8 mouse cellular contexts compared by ENCODE assay signal in genomic region chr14:54228501-54228900, GRCm38 (mm10). TPM values are rescaled to one million over a fixed set of nuclear protein-coding genes. Genes with fewer than 3 reads are reported as not detected.
DNase-seq lines count a peak whose midpoint lies in the region; ATAC-seq and TF ChIP-seq lines count a peak whose summit lies in the region.

No protein-coding gene starts in this region.

- H3K27ac ChIP-seq in heart, postnatal 0 days (ENCODE audit: low read depth) = peak overlapping the region; percentile 72; the same call in 1 of the 2 replicates
- H3K27ac ChIP-seq in MEL (ENCODE audit: control insufficient read depth, low read depth, low read length) = no peak overlapping the region
- peak overlapping the region; percentile 77 for H3K27ac ChIP-seq in hindbrain, embryonic 10.5 days
- H3K27ac ChIP-seq in midbrain, embryonic 10.5 days (replicated peaks) = peak overlapping the region; percentile 83

- H3K27me3 ChIP-seq in heart, postnatal 0 days (ENCODE audit: control insufficient read depth, insufficient read depth, low read length) = no peaks in the 10 kb centered on the region
- no peaks in the 10 kb centered on the region for H3K27me3 ChIP-seq in MEL (ENCODE audit: control insufficient read depth in 1 of 2, insufficient read depth in 2 of 2, low read length in 2 of 2)
- peaks cover 11% of the 10 kb centered on the region; the same call in 1 of the 2 replicates for H3K27me3 ChIP-seq in hindbrain, embryonic 10.5 days (ENCODE audit: insufficient read depth, poor library complexity, severe bottlenecking)
- H3K27me3 ChIP-seq in midbrain, embryonic 10.5 days (ENCODE audit: low read depth, poor library complexity, severe bottlenecking) = peaks cover 7% of the 10 kb centered on the region

- H3K9ac ChIP-seq in heart, postnatal 0 days (replicated peaks; ENCODE audit: low read depth, low read length) = peak overlapping the region; percentile 28; the same call in 1 of the 2 replicates
- H3K9ac ChIP-seq in MEL (ENCODE audit: control insufficient read depth, low read depth, low read length, poor library complexity, severe bottlenecking) = peak overlapping the region; percentile 21; the same call in 1 of the 2 replicates

- intact Hi-C loops in heart, postnatal 36 days (cut with DNase I) = loop anchor here (1.0 to 5.0 kb wide), 5 partner anchors 184 to 414 kb away; partner anchors contain the start of genes Cdh24 and Gm17606

- H3K4me2 ChIP-seq in heart, postnatal 0 days (ENCODE audit: low read depth, low read length) = peak overlapping the region; percentile 63

- TF ChIP-seq CTCF in heart, postnatal 0 days (IDR thresholded peaks at IDR 0.05; ENCODE audit: low read depth) = no peak
- TF ChIP-seq CTCF in MEL (IDR thresholded peaks at IDR 0.05 in 2 of 3, conservative IDR thresholded peaks at IDR 0.05 in 1 of 3; ENCODE audit: control insufficient read depth in 1 of 3, insufficient read depth in 1 of 3, low read depth in 2 of 3, low read length in 3 of 3, poor library complexity in 1 of 3, severe bottlenecking in 1 of 3) = no peak

- 30% methylated on average over 7 of the region's 7 CpGs for WGBS in heart, postnatal 0 days
- WGBS in hindbrain, embryonic 10.5 days = 6% methylated on average over 7 of the region's 7 CpGs
- WGBS in midbrain, embryonic 10.5 days = 7% methylated on average over 7 of the region's 7 CpGs

- TF ChIP-seq POLR2A in MEL (IDR thresholded peaks at IDR 0.05; ENCODE audit: control insufficient read depth in 1 of 2, insufficient read depth in 1 of 2, low read depth in 1 of 2, low read length in 2 of 2, poor library complexity in 1 of 2) = no peak

- H3K4me3 ChIP-seq in heart, postnatal 0 days (ENCODE audit: low read depth, low read length) = peak overlapping the region; percentile 43; the same call in 1 of the 2 replicates
- peak overlapping the region in 1 of 2 experiments; percentile 75; a peak in 1 of 4 replicates for H3K4me3 ChIP-seq in MEL (ENCODE audit: control insufficient read depth in 1 of 2, insufficient read depth in 1 of 2, low read depth in 2 of 2, low read length in 2 of 2)
- peak overlapping the region; percentile 50 for H3K4me3 ChIP-seq in hindbrain, embryonic 10.5 days
- H3K4me3 ChIP-seq in midbrain, embryonic 10.5 days = peak overlapping the region; percentile 55

- peaks cover 24% of the 10 kb centered on the region for H3K4me1 ChIP-seq in heart, postnatal 0 days (ENCODE audit: control insufficient read depth, insufficient read depth)
- peaks cover 6 to 9% of the 10 kb centered on the region in 2 experiments for H3K4me1 ChIP-seq in MEL (ENCODE audit: control insufficient read depth in 1 of 2, insufficient read depth in 2 of 2, low read length in 2 of 2)
- H3K4me1 ChIP-seq in hindbrain, embryonic 10.5 days (replicated peaks) = peaks cover 42% of the 10 kb centered on the region
- peaks cover 43% of the 10 kb centered on the region for H3K4me1 ChIP-seq in midbrain, embryonic 10.5 days

- TF ChIP-seq EP300 in heart, postnatal 0 days (IDR thresholded peaks at IDR 0.05; ENCODE audit: low read depth) = no peak
- no peak for TF ChIP-seq EP300 in MEL (IDR thresholded peaks at IDR 0.05; ENCODE audit: low read depth in 1 of 2, low read length in 2 of 2)

- no peak for ATAC-seq in heart, postnatal 0 days (ENCODE audit: insufficient read depth, low read depth)
- no peak for ATAC-seq in erythroid progenitor cell, adult 5-6 weeks (replicated peaks; ENCODE audit: low FRiP score, poor library complexity, severe bottlenecking)

- H3K9me3 ChIP-seq in heart, postnatal 0 days (replicated peaks; ENCODE audit: control insufficient read depth, low read length) = no peaks in the 10 kb centered on the region
- no peaks in the 10 kb centered on the region for H3K9me3 ChIP-seq in MEL (replicated peaks; ENCODE audit: insufficient read depth, low read length)
- no peaks in the 10 kb centered on the region for H3K9me3 ChIP-seq in hindbrain, embryonic 10.5 days
- H3K9me3 ChIP-seq in midbrain, embryonic 10.5 days (replicated peaks) = no peaks in the 10 kb centered on the region

- H3K36me3 ChIP-seq in heart, postnatal 0 days (replicated peaks; ENCODE audit: control insufficient read depth, insufficient read depth, low read length) = no peaks in the 10 kb centered on the region
- peaks cover 0 to 7% of the 10 kb centered on the region in 2 experiments; a peak in 2 of 4 replicates for H3K36me3 ChIP-seq in MEL (ENCODE audit: control insufficient read depth in 1 of 2, insufficient read depth in 2 of 2, low read length in 2 of 2)
- H3K36me3 ChIP-seq in hindbrain, embryonic 10.5 days = no peaks in the 10 kb centered on the region
- no peaks in the 10 kb centered on the region for H3K36me3 ChIP-seq in midbrain, embryonic 10.5 days

- no peak for TF ChIP-seq RAD21 in MEL (IDR thresholded peaks at IDR 0.05; ENCODE audit: low read depth, low read length)

- no peak for DNase-seq in heart, postnatal 0 days (ENCODE audit: low spot score)
- DNase-seq in heart, postnatal 36 days = no peak
- DNase-seq in MEL (ENCODE audit: low read depth, low spot score) = no peak
- no peak for DNase-seq in hindbrain, embryonic 10.5 days (ENCODE audit: low spot score)
- no peak for DNase-seq in midbrain, embryonic 10.5 days (ENCODE audit: low spot score)
- DNase-seq in yolk sac, embryonic 10.5 days (ENCODE audit: low spot score) = no peak
- no peak for DNase-seq in adrenal gland, postnatal 10 days

- H3K79me2 ChIP-seq in MEL (ENCODE audit: control insufficient read depth, insufficient read depth, low read length, poor library complexity) = no peaks in the 10 kb centered on the region

TF ChIP-seq in MEL, 35 proteins besides CTCF, POLR2A, EP300 and RAD21 (continues in another document):
- TF ChIP-seq MYC (IDR thresholded peaks at IDR 0.05; ENCODE audit: low read depth, low read length) (no peak), MAX (IDR thresholded peaks at IDR 0.05; ENCODE audit: low read length) (no peak), SIN3A (IDR thresholded peaks at IDR 0.05; ENCODE audit: low read length) (no peak), MYB (IDR thresholded peaks at IDR 0.05; ENCODE audit: low read depth, low read length) (no peak), GABPA (IDR thresholded peaks at IDR 0.05; ENCODE audit: low read depth, low read length) (no peak), NELFE (IDR thresholded peaks at IDR 0.05; ENCODE audit: low read depth, low read length) (no peak), E2F4 (IDR thresholded peaks at IDR 0.05; ENCODE audit: borderline replicate concordance, low read depth, low read length) (no peak), TBP (IDR thresholded peaks at IDR 0.05; ENCODE audit: low read depth, low read length) (no peak), MEF2A (IDR thresholded peaks at IDR 0.05; ENCODE audit: extremely low read depth, insufficient replicate concordance, low read depth, low read length, poor library complexity, severe bottlenecking) (no peak), MXI1 (IDR thresholded peaks at IDR 0.05; ENCODE audit: low read depth, low read length) (no peak), POLR2AphosphoS5 (IDR thresholded peaks at IDR 0.05; ENCODE audit: borderline replicate concordance, low read depth, low read length) (no peak), SMC3 (IDR thresholded peaks at IDR 0.05; ENCODE audit: low read depth, low read length) (no peak)

RNA-seq across cellular contexts. Expression of gene Dad1, which starts 25.4 kb away (rescaled TPM):
- 267 and 313 TPM in 2 replicates for total RNA-seq in heart, postnatal 0 days (2014; rRNA removed; ENCODE audit: low replicate concordance)
- polyA plus RNA-seq in heart, postnatal 0 days (2015; fragmentation: Nextera tagmentation; extraction: Ambion mirVana) = 389 and 395 TPM in 2 replicates
- 100 to 1,000 TPM in 1 of 2 experiments, 10 to 100 TPM in 1; 96.6 to 101 TPM for total RNA-seq in heart, postnatal 36 days (2021)
- 172 and 186 TPM in 2 replicates for total RNA-seq in MEL (2012; rRNA removed)
- 100 to 1,000 TPM in 1 of 2 experiments, not detected in 1; 320 TPM for polyA plus RNA-seq in MEL (2012; ENCODE audit: insufficient read depth in 1 of 2, insufficient read length in 2 of 2, low read depth in 1 of 2, low replicate concordance in 2 of 2, missing spikeins in 1 of 2)
- 243 and 271 TPM in 2 replicates for polyA plus RNA-seq in hindbrain, embryonic 10.5 days (2016; fragmentation: Nextera tagmentation; extraction: Ambion mirVana)
- 242 and 244 TPM in 2 replicates for polyA plus RNA-seq in midbrain, embryonic 10.5 days (2016; fragmentation: Nextera tagmentation; extraction: Ambion mirVana)
- 100 to 1,000 TPM; 171 to 191 TPM for total RNA-seq in adrenal gland, postnatal 10 days (2021)
- total RNA-seq in erythroid progenitor cell, adult 5-6 weeks (2015; ENCODE audit: low replicate concordance) = 91.2 and 103 TPM in 2 replicates
- total RNA-seq in erythroid progenitor cell, adult 5-6 weeks (2017; ENCODE audit: low replicate concordance) = 33.0 and 61.6 TPM in 2 replicates

RNA-seq across cellular contexts. Expression of gene Abhd4, which starts 25.5 kb away (rescaled TPM):
- total RNA-seq in heart, postnatal 0 days (2014; rRNA removed; ENCODE audit: low replicate concordance) = 192 and 229 TPM in 2 replicates
- polyA plus RNA-seq in heart, postnatal 0 days (2015; fragmentation: Nextera tagmentation; extraction: Ambion mirVana) = 99.9 and 103 TPM in 2 replicates
- 10 to 100 TPM; 52.2 to 59.7 TPM for total RNA-seq in heart, postnatal 36 days (2021)
- total RNA-seq in MEL (2012; rRNA removed) = 13.1 and 13.2 TPM in 2 replicates
- 10 to 100 TPM in 1 of 2 experiments, not detected in 1; 32.0 TPM for polyA plus RNA-seq in MEL (2012; ENCODE audit: insufficient read depth in 1 of 2, insufficient read length in 2 of 2, low read depth in 1 of 2, low replicate concordance in 2 of 2, missing spikeins in 1 of 2)
- polyA plus RNA-seq in hindbrain, embryonic 10.5 days (2016; fragmentation: Nextera tagmentation; extraction: Ambion mirVana) = 39.6 and 44.7 TPM in 2 replicates
- polyA plus RNA-seq in midbrain, embryonic 10.5 days (2016; fragmentation: Nextera tagmentation; extraction: Ambion mirVana) = 36.7 and 41.5 TPM in 2 replicates
- 100 to 1,000 TPM; 206 to 229 TPM for total RNA-seq in adrenal gland, postnatal 10 days (2021)
- total RNA-seq in erythroid progenitor cell, adult 5-6 weeks (2015; ENCODE audit: low replicate concordance) = 33.1 and 36.4 TPM in 2 replicates
- total RNA-seq in erythroid progenitor cell, adult 5-6 weeks (2017; ENCODE audit: low replicate concordance) = 11.3 and 24.4 TPM in 2 replicates

RNA-seq across cellular contexts. Expression of gene Olfr49, which starts 56.2 kb away (rescaled TPM):
- total RNA-seq in heart, postnatal 0 days (2014; rRNA removed; ENCODE audit: low replicate concordance) = not detected in 2 replicates
- not detected in 2 replicates for polyA plus RNA-seq in heart, postnatal 0 days (2015; fragmentation: Nextera tagmentation; extraction: Ambion mirVana)
- total RNA-seq in heart, postnatal 36 days (2021) = not detected
- not detected in 2 replicates for total RNA-seq in MEL (2012; rRNA removed)
- not detected for polyA plus RNA-seq in MEL (2012; ENCODE audit: insufficient read depth in 1 of 2, insufficient read length in 2 of 2, low read depth in 1 of 2, low replicate concordance in 2 of 2, missing spikeins in 1 of 2)
- polyA plus RNA-seq in hindbrain, embryonic 10.5 days (2016; fragmentation: Nextera tagmentation; extraction: Ambion mirVana) = not detected in 2 replicates
- not detected in 2 replicates for polyA plus RNA-seq in midbrain, embryonic 10.5 days (2016; fragmentation: Nextera tagmentation; extraction: Ambion mirVana)
- not detected for total RNA-seq in adrenal gland, postnatal 10 days (2021)
- total RNA-seq in erythroid progenitor cell, adult 5-6 weeks (2015; ENCODE audit: low replicate concordance) = not detected in 2 replicates
- not detected in 2 replicates for total RNA-seq in erythroid progenitor cell, adult 5-6 weeks (2017; ENCODE audit: low replicate concordance)
